In the genomic region with DNA sequence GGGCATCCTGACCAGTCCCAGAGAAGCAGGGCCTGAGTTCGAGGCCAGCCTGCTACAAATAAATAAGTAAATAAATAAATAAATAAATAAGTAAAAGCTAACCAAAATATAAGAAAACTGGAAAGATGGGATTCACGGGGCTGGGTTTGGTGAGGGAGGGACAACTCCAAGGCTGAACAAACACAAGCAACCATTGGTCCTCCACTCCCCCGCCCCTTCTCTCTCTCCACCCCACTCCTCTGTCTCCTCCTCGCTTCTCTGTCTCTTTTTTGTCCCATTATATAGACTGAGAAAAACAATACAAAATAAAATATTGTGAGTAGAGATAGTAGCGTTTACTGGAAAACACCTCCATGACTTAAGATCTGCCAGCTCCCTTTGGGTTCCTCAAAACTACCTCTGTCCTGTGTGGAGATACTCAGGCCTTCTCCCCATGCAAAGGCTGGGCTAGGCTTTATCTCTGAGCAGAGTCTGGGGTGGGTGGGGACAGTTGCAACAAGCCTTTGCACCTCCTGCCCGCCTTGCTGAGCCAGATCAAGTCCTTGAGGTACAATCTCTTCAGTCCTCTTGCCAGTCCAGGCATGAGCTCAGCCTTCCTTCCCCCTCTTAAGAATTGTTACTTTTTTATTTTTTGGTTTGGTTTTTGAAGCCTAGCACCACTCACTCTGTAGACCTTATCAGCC, we compare ENCODE assay signal across 18 mouse cellular contexts. TPM values are rescaled to one million over a fixed set of nuclear protein-coding genes. Genes with fewer than 3 reads are reported as not detected.
A peak's percentile ranks its signal among the peaks of the same experiment; 100 is the strongest.
DNase-seq lines count a peak whose midpoint lies in the region; ATAC-seq lines count a peak whose summit lies in the region.
"Had no signal": no experiment of that assay in that cellular context is flagged by ENCODE, and none has a peak within 500 bp of the region (broad histone marks: within the 10 kb centered on the region; RNA-seq: fewer than 3 reads in every experiment).

No protein-coding gene starts in this region.

- H3K9ac ChIP-seq in heart, embryonic 12.5 days = no peak overlapping the region
- no peak overlapping the region for H3K9ac ChIP-seq in intestine, embryonic 16.5 days (ENCODE audit: low read depth, low read length)
- no peak overlapping the region for H3K9ac ChIP-seq in forebrain, embryonic 13.5 days
- H3K9ac ChIP-seq: embryonic facial prominence, embryonic 12.5 days had no signal

- no peaks in the 10 kb centered on the region for H3K36me3 ChIP-seq in heart, embryonic 12.5 days
- no peaks in the 10 kb centered on the region for H3K36me3 ChIP-seq in intestine, embryonic 16.5 days (ENCODE audit: control insufficient read depth, insufficient read depth, low read length)
- H3K36me3 ChIP-seq in forebrain, embryonic 13.5 days (ENCODE audit: poor library complexity, severe bottlenecking) = no peaks in the 10 kb centered on the region
- H3K36me3 ChIP-seq: embryonic facial prominence, embryonic 12.5 days had no signal

- 0 out of 2 replicates have a peak, but pooled peaks cover 2% of the 10 kb centered on the region for H3K4me1 ChIP-seq in heart, embryonic 12.5 days (replicated peaks)
- no peaks in the 10 kb centered on the region for H3K4me1 ChIP-seq in intestine, embryonic 16.5 days (ENCODE audit: control insufficient read depth, insufficient read depth, low read length)
- no peaks in the 10 kb centered on the region for H3K4me1 ChIP-seq in forebrain, embryonic 13.5 days
- H3K4me1 ChIP-seq: embryonic facial prominence, embryonic 12.5 days had no signal

- no peak overlapping the region for H3K4me3 ChIP-seq in heart, embryonic 12.5 days
- no peak overlapping the region for H3K4me3 ChIP-seq in intestine, embryonic 16.5 days (ENCODE audit: low read length)
- H3K4me3 ChIP-seq in forebrain, embryonic 13.5 days = no peak overlapping the region
- H3K4me3 ChIP-seq: embryonic facial prominence, embryonic 12.5 days had no signal

- DNase-seq in heart, adult 9 months (ENCODE audit: low spot score in 2 of 2) = no peak
- DNase-seq in MEL-GATA-1-ER (ENCODE audit: extremely low read depth, low read depth) = peak; percentile 90
- DNase-seq in gastrocnemius, adult 8-10 months (ENCODE audit: low spot score in 2 of 2) = no peak
- DNase-seq in kidney, adult 11 months = no peak
- DNase-seq: adrenal gland, postnatal 14 days; cerebellum, adult 2 months; gastrocnemius, postnatal 36 days; heart, postnatal 14 days; lung, adult 2 months; right cerebral cortex, postnatal 25 days; thymus, adult 2 months had no signal

- no peaks in the 10 kb centered on the region for H3K27me3 ChIP-seq in heart, embryonic 12.5 days (replicated peaks)
- no peaks in the 10 kb centered on the region for H3K27me3 ChIP-seq in intestine, embryonic 16.5 days (replicated peaks; ENCODE audit: control insufficient read depth, insufficient read depth, low read length)
- no peaks in the 10 kb centered on the region for H3K27me3 ChIP-seq in forebrain, embryonic 13.5 days
- H3K27me3 ChIP-seq: embryonic facial prominence, embryonic 12.5 days had no signal

- peak; percentile 72; the same call in 1 of the 2 replicates for ATAC-seq in heart, embryonic 12.5 days (ENCODE audit: insufficient number of reproducible peaks, low FRiP score)
- ATAC-seq in intestine, embryonic 16.5 days = peak; percentile 85
- ATAC-seq in megakaryocyte progenitor cell, adult 5-6 weeks (replicated peaks; ENCODE audit: poor library complexity) = peak; percentile 96
- ATAC-seq in forebrain, embryonic 13.5 days = no peak
- ATAC-seq: inflammation-experienced regulatory T-cells, adult 6 months had no signal

- no peak overlapping the region for H3K4me2 ChIP-seq in heart, embryonic 12.5 days
- H3K4me2 ChIP-seq in intestine, embryonic 16.5 days (ENCODE audit: low read depth, low read length) = no peak overlapping the region
- H3K4me2 ChIP-seq in forebrain, embryonic 13.5 days = no peak overlapping the region
- H3K4me2 ChIP-seq: embryonic facial prominence, embryonic 12.5 days had no signal

- no peak overlapping the region for H3K27ac ChIP-seq in heart, embryonic 12.5 days (ENCODE audit: poor library complexity, severe bottlenecking)
- no peak overlapping the region for H3K27ac ChIP-seq in intestine, embryonic 16.5 days (ENCODE audit: low read length)
- H3K27ac ChIP-seq in forebrain, embryonic 13.5 days = no peak overlapping the region
- H3K27ac ChIP-seq: embryonic facial prominence, embryonic 12.5 days had no signal

- WGBS in heart, embryonic 12.5 days = 57% methylated on average over 6 of the region's 6 CpGs
- 43% methylated on average over 6 of the region's 6 CpGs for WGBS in intestine, embryonic 16.5 days
- WGBS in forebrain, embryonic 13.5 days = 68% methylated on average over 6 of the region's 6 CpGs

- no peaks in the 10 kb centered on the region for H3K9me3 ChIP-seq in heart, embryonic 12.5 days (replicated peaks)
- no peaks in the 10 kb centered on the region for H3K9me3 ChIP-seq in intestine, embryonic 16.5 days (ENCODE audit: control insufficient read depth, low read length)
- H3K9me3 ChIP-seq in forebrain, embryonic 13.5 days (replicated peaks) = no peaks in the 10 kb centered on the region
- H3K9me3 ChIP-seq: embryonic facial prominence, embryonic 12.5 days had no signal

RNA-seq across cellular contexts. Expression of gene Jsrp1, which starts 5.4 kb away (rescaled TPM):
- 6.1 and 6.7 TPM in 2 replicates for polyA plus RNA-seq in heart, embryonic 12.5 days (2016; fragmentation: Nextera tagmentation; extraction: Ambion mirVana)
- 0.70 and 0.82 TPM in 2 replicates for polyA plus RNA-seq in intestine, embryonic 16.5 days (2015; fragmentation: Nextera tagmentation; extraction: Ambion mirVana)
- not detected in 2 replicates for total RNA-seq in megakaryocyte progenitor cell, adult 5-6 weeks (2015)
- not detected in 2 replicates for total RNA-seq in megakaryocyte progenitor cell, adult 5-6 weeks (2017)
- polyA plus RNA-seq in forebrain, embryonic 13.5 days (2015; fragmentation: Nextera tagmentation; extraction: Ambion mirVana) = 0.26 TPM in 1 of 2 replicates, not detected in the other
- 100 to 1,000 TPM; 455 to 508 (median 490) TPM for total RNA-seq in gastrocnemius, adult 8-10 months (2022)
- total RNA-seq: heart, postnatal 14 days; monocyte, adult 5-6 weeks had no signal
- polyA plus RNA-seq: inflammation-experienced regulatory T-cells, adult 6 months; thymus, adult 2 months had no signal

RNA-seq across cellular contexts. Expression of gene Oaz1, which starts 7.7 kb away (rescaled TPM):
- polyA plus RNA-seq in heart, embryonic 12.5 days (2016; fragmentation: Nextera tagmentation; extraction: Ambion mirVana) = 1,577 and 1,597 TPM in 2 replicates
- 1,610 and 1,714 TPM in 2 replicates for polyA plus RNA-seq in intestine, embryonic 16.5 days (2015; fragmentation: Nextera tagmentation; extraction: Ambion mirVana)
- 1,168 and 1,276 TPM in 2 replicates for total RNA-seq in megakaryocyte progenitor cell, adult 5-6 weeks (2015)
- 222 and 291 TPM in 2 replicates for total RNA-seq in megakaryocyte progenitor cell, adult 5-6 weeks (2017)
- polyA plus RNA-seq in forebrain, embryonic 13.5 days (2015; fragmentation: Nextera tagmentation; extraction: Ambion mirVana) = 1,581 and 1,699 TPM in 2 replicates
- 1,000 to 10,000 TPM in 1 of 4 experiments, 100 to 1,000 TPM in 3; 735 to 1,031 (median 850) TPM for total RNA-seq in gastrocnemius, adult 8-10 months (2022)

RNA-seq across cellular contexts. Expression of gene Amh, which starts 13.7 kb away (rescaled TPM):
- 0.14 and 0.23 TPM in 2 replicates for polyA plus RNA-seq in heart, embryonic 12.5 days (2016; fragmentation: Nextera tagmentation; extraction: Ambion mirVana)
- 0.07 and 0.10 TPM in 2 replicates for polyA plus RNA-seq in intestine, embryonic 16.5 days (2015; fragmentation: Nextera tagmentation; extraction: Ambion mirVana)
- not detected in 2 replicates for total RNA-seq in megakaryocyte progenitor cell, adult 5-6 weeks (2015)
- 0.14 TPM in 1 of 2 replicates, not detected in the other for total RNA-seq in megakaryocyte progenitor cell, adult 5-6 weeks (2017)
- polyA plus RNA-seq in forebrain, embryonic 13.5 days (2015; fragmentation: Nextera tagmentation; extraction: Ambion mirVana) = 0.13 TPM in 1 of 2 replicates, not detected in the other
- total RNA-seq in gastrocnemius, adult 8-10 months (2022) = under 1 TPM in 3 of 4 experiments, not detected in 1; 0.22 to 0.40 (median 0.24) TPM
- total RNA-seq: monocyte, adult 5-6 weeks had no signal
- polyA plus RNA-seq: embryonic facial prominence, embryonic 12.5 days; inflammation-experienced regulatory T-cells, adult 6 months had no signal

RNA-seq across cellular contexts. Expression of gene Plekhj1, which starts 20.3 kb away (rescaled TPM):
- 82.4 and 83.2 TPM in 2 replicates for polyA plus RNA-seq in heart, embryonic 12.5 days (2016; fragmentation: Nextera tagmentation; extraction: Ambion mirVana)
- 120 and 135 TPM in 2 replicates for polyA plus RNA-seq in intestine, embryonic 16.5 days (2015; fragmentation: Nextera tagmentation; extraction: Ambion mirVana)
- total RNA-seq in megakaryocyte progenitor cell, adult 5-6 weeks (2015) = 64.8 and 78.7 TPM in 2 replicates
- 32.6 and 43.9 TPM in 2 replicates for total RNA-seq in megakaryocyte progenitor cell, adult 5-6 weeks (2017)
- 141 and 151 TPM in 2 replicates for polyA plus RNA-seq in forebrain, embryonic 13.5 days (2015; fragmentation: Nextera tagmentation; extraction: Ambion mirVana)
- total RNA-seq in gastrocnemius, adult 8-10 months (2022) = 10 to 100 TPM; 24.2 to 34.4 (median 32.0) TPM

RNA-seq across cellular contexts. Expression of gene Sf3a2, which starts 20.7 kb away (rescaled TPM):
- 51.2 and 58.3 TPM in 2 replicates for polyA plus RNA-seq in heart, embryonic 12.5 days (2016; fragmentation: Nextera tagmentation; extraction: Ambion mirVana)
- 62.3 and 63.0 TPM in 2 replicates for polyA plus RNA-seq in intestine, embryonic 16.5 days (2015; fragmentation: Nextera tagmentation; extraction: Ambion mirVana)
- total RNA-seq in megakaryocyte progenitor cell, adult 5-6 weeks (2015) = 74.9 and 78.4 TPM in 2 replicates
- 11.5 and 19.0 TPM in 2 replicates for total RNA-seq in megakaryocyte progenitor cell, adult 5-6 weeks (2017)
- polyA plus RNA-seq in forebrain, embryonic 13.5 days (2015; fragmentation: Nextera tagmentation; extraction: Ambion mirVana) = 63.5 and 67.3 TPM in 2 replicates
- 10 to 100 TPM; 26.0 to 33.2 (median 29.9) TPM for total RNA-seq in gastrocnemius, adult 8-10 months (2022)
